Mouse (Mus musculus) kidney, adult 2 months (tissue): ENCODE data around the gene Cacng4. TPM values are rescaled to one million over a fixed set of nuclear protein-coding genes. Genes with fewer than 3 reads are reported as not detected.
A peak's percentile ranks its signal among the peaks of the same experiment; 100 is the strongest.

Experiments
- DNase-seq: peaks from one replicate; pipeline ENCODE4 v3.0.0; 2021
- H3K27ac ChIP-seq: fragments of 200-500 bp; 2 replicates; pipeline ENCODE4 v1.5.1; 2012; ENCODE audit warnings: low read depth, low read length, control low read depth, inconsistent platforms; ENCODE audit not compliant: insufficient read depth
- H3K27me3 ChIP-seq: fragments of 200-500 bp; replicated peaks from 2 replicates; pipeline ENCODE4 v1.6.1; 2012; ENCODE audit warnings: mild to moderate bottlenecking, moderate library complexity, low read length, inconsistent platforms; ENCODE audit not compliant: control insufficient read depth, insufficient read depth
- H3K36me3 ChIP-seq: fragments of 200-500 bp; 2 replicates; pipeline ENCODE4 v1.6.1; 2012; ENCODE audit warnings: mild to moderate bottlenecking, moderate library complexity, low read length, inconsistent platforms; ENCODE audit not compliant: control insufficient read depth, insufficient read depth
- H3K4me1 ChIP-seq: fragments of 200-500 bp; 2 replicates; pipeline ENCODE4 v1.6.1; 2011; ENCODE audit warnings: low read length; ENCODE audit not compliant: control insufficient read depth, insufficient read depth
- H3K4me3 ChIP-seq: fragments of 200-500 bp; 2 replicates; pipeline ENCODE4 v1.5.1; 2011; ENCODE audit warnings: mild to moderate bottlenecking, low read depth, low read length, control low read depth; ENCODE audit not compliant: insufficient read depth
- CTCF ChIP-seq: fragments of 200-500 bp; conservative IDR thresholded peaks from 2 replicates; pipeline ENCODE4 v1.5.1; 2011; ENCODE audit warnings: low read depth, mild to moderate bottlenecking, control low read depth, low read length, moderate library complexity, mixed read lengths; ENCODE audit not compliant: insufficient read depth, insufficient read length
- POLR2A ChIP-seq: fragments of 200-500 bp; IDR thresholded peaks from one replicate; pipeline ENCODE4 v1.6.1; 2011; ENCODE audit warnings: low read depth, low read length, control low read depth
- WGBS: fragments of 180-500 bp; shearing (Covaris S2); methylation state at CpG from one replicate; pipeline ENCODE4 v1.1.7; 2018; 5-methylcytosine and 5-hydroxymethylcytosine counted together
- polyA plus RNA-seq: library from polyadenylated mRNA; depleted of rRNA; stranded (reverse); fragments of >200 nt; gene quantifications from 2 replicates; pipeline ENCODE4 v1.2.3, GENCODE M21; 2012

The Cacng4 gene
- polyA plus RNA-seq, 1 experiment: 0.69 TPM

DNA sequence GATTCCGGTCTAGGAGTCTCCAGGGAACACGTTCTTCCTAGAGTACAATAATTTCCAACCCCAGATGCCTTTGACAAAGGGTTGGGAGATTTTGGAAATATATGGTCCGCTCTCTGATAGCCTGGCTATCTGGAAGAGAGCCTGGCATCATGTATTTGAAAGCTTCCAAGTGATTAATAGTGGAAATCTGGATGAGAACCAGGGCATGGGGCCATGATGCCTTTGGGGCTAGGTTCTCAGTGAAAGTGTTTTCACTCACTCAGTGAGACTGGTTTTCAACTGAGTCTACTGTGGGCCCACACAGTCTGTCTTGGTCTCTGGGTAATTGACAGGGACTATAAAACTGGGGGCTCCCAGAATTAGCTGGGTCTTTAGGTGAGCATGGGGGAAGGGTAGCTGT, 7.6 kb upstream of the Cacng4 start:
- Histone ChIP-seq H3K36me3 (no peaks in the 10 kb centered on the region), H3K4me1 (no peaks in the 10 kb centered on the region), H3K27ac (no peak overlapping the region), H3K27me3 (no peaks in the 10 kb centered on the region), H3K4me3 (no peak overlapping the region)
- no peak for TF ChIP-seq POLR2A
- TF ChIP-seq CTCF: no peak
- DNase-seq: no peak
- 76% methylated on average over 3 of the region's 3 CpGs for WGBS

DNA sequence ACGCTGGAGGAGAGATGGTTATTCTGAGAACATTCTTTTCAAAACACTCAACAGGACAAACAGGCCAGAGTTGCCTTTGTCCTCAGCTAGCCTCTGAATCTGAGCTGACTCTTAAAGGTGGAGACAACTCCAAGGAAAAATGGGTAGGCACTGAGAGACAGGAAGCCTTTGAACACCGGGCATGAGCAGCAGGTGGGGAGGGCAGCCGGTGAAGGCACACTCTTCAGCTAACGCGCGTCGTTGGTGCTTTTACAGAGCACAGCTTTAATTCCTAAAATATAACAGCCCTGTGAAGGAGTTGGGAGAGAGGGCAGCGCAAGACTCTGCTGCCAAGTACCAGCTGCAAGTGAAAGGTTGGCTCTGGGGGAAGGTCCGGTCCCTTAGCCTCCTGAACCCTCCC, 5.0 kb upstream of the Cacng4 start:
- H3K27ac ChIP-seq: no peak overlapping the region
- WGBS: 33% methylated on average over 9 of the region's 9 CpGs
- no peak overlapping the region for H3K4me3 ChIP-seq
- H3K4me1 ChIP-seq: no peaks in the 10 kb centered on the region
- TF ChIP-seq CTCF (no peak), POLR2A (no peak)
- no peaks in the 10 kb centered on the region; the same call in 1 of the 2 replicates for H3K27me3 ChIP-seq
- no peaks in the 10 kb centered on the region for H3K36me3 ChIP-seq
- DNase-seq: no peak

- no peak overlapping the region for H3K4me3 ChIP-seq
- no peaks in the 10 kb centered on the region; the same call in 1 of the 2 replicates for H3K27me3 ChIP-seq
- DNase-seq: no peak
- H3K4me1 ChIP-seq: no peaks in the 10 kb centered on the region
- no peaks in the 10 kb centered on the region for H3K36me3 ChIP-seq
- WGBS: 21% methylated on average over 7 of the region's 7 CpGs
- no peak overlapping the region for H3K27ac ChIP-seq
- TF ChIP-seq POLR2A (no peak), CTCF (no peak)
These were observed 2.0 kb upstream of the Cacng4 start for GRCm38 (mm10) chr11:107796346-107796745.

- WGBS: 5% methylated on average over 9 of the region's 9 CpGs
- Histone ChIP-seq H3K4me1 (no peaks in the 10 kb centered on the region), H3K4me3 (no peak overlapping the region), H3K27me3 (no peaks in the 10 kb centered on the region; the same call in 1 of the 2 replicates), H3K36me3 (no peaks in the 10 kb centered on the region), H3K27ac (no peak overlapping the region)
- TF ChIP-seq CTCF: no peak
- TF ChIP-seq POLR2A: no peak
- DNase-seq: peak; percentile 65
These were observed 1.2 kb upstream of the Cacng4 start for GRCm38 (mm10) chr11:107795384-107796035.

DNA sequence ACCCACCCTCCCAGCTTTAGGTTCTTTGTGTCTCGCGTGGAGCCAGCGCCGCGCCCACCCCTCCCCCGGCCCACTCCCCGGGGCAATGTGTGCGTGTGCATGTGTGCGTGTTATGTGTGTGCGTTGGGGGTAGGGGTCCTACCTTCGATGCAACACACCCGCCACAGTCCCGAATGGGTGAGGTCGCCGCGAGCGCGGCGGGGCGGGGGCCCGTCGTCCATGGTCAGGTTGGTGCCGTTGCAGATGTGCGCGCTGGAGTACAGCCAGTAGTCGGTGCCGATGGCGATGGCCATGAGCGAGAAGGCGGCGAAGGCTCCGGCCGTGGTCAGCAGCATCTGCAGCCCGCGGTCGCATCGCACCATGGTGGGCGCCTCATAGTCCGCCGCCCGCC, 259 bp downstream of the Cacng4 start:
- TF ChIP-seq CTCF: no peak
- TF ChIP-seq POLR2A: no peak
- DNase-seq: peak; percentile 8
- peak overlapping the region; percentile 46 for H3K4me3 ChIP-seq

GRCm38 (mm10) chr11:107793200-107794102, 906 bp downstream of the Cacng4 start:
- DNase-seq: no peak
- WGBS: 2% methylated on average over 63 of the region's 64 CpGs
- Histone ChIP-seq H3K4me1 (no peaks in the 10 kb centered on the region), H3K27ac (no peak overlapping the region), H3K4me3 (peak overlapping the region; percentile 46; the same call in 1 of the 2 replicates), H3K36me3 (no peaks in the 10 kb centered on the region), H3K27me3 (no peaks in the 10 kb centered on the region; the same call in 1 of the 2 replicates)
- TF ChIP-seq POLR2A: no peak
- no peak for TF ChIP-seq CTCF

More for the DNA sequence above, 259 bp downstream of the Cacng4 start:
- 1% methylated on average over 41 of the region's 41 CpGs for WGBS
- Histone ChIP-seq H3K27me3 (no peaks in the 10 kb centered on the region; the same call in 1 of the 2 replicates), H3K4me1 (no peaks in the 10 kb centered on the region), H3K27ac (no peak overlapping the region), H3K36me3 (no peaks in the 10 kb centered on the region)

- no peaks in the 10 kb centered on the region; the same call in 1 of the 2 replicates for H3K27me3 ChIP-seq
- WGBS: 44% methylated on average over 9 of the region's 9 CpGs
- no peak for DNase-seq
- no peak overlapping the region for H3K4me3 ChIP-seq
- no peaks in the 10 kb centered on the region for H3K36me3 ChIP-seq
- no peaks in the 10 kb centered on the region for H3K4me1 ChIP-seq
- TF ChIP-seq CTCF (no peak), POLR2A (no peak)
- H3K27ac ChIP-seq: no peak overlapping the region
These were observed 2.2 kb downstream of the Cacng4 start for GRCm38 (mm10) chr11:107792136-107792535.
